In the genomic region with DNA sequence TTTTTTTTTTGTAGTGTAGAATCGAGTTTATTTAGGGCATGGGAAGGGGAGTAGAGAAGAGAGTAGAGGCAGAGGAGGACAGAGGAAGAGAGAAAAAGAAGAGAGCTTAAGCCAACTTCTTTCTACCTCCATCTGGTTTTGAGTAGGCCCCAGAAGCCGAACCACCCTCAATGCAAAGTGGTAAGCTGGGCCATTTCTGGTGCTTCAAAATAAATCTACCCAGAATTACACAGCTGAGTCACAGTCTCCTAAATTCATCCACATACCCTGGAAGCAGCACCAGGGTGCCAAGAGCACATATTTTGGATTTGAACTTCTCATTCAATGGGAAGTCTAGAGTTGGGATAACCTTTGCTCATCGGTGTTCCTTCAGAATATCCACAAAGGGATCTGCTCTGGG, we compare ENCODE assay signal across 13 mouse cellular contexts.
"Had no signal": no experiment of that assay in that cellular context is flagged by ENCODE, and none has a peak within 500 bp of the region (broad histone marks: within the 10 kb centered on the region; RNA-seq: fewer than 3 reads in every experiment).

No protein-coding gene starts in this region.

- H3K9ac ChIP-seq: limb, embryonic 13.5 days; liver, embryonic 14.5 days; midbrain, embryonic 12.5 days had no signal

- H3K4me3 ChIP-seq: layer of hippocampus, adult 2 months; limb, embryonic 13.5 days; midbrain, embryonic 12.5 days had no signal

- H3K4me2 ChIP-seq: limb, embryonic 13.5 days; midbrain, embryonic 12.5 days had no signal

- ATAC-seq: intestine, embryonic 16.5 days; midbrain, embryonic 16.5 days had no signal

- H3K36me3 ChIP-seq: limb, embryonic 13.5 days; midbrain, embryonic 12.5 days had no signal

- H3K27ac ChIP-seq: kidney, postnatal 0 days; layer of hippocampus, adult 2 months; limb, embryonic 13.5 days; liver, embryonic 14.5 days; midbrain, embryonic 12.5 days had no signal

- H3K4me1 ChIP-seq: limb, embryonic 13.5 days; midbrain, embryonic 12.5 days had no signal

- H3K27me3 ChIP-seq: midbrain, embryonic 12.5 days had no signal

- DNase-seq: kidney, adult 9 months; kidney, postnatal 36 days; lung, adult 18-20 months; right cerebral cortex, postnatal 4 days; spleen, adult 18-20 months; thymus, postnatal 4 days had no signal

- H3K9me3 ChIP-seq: midbrain, embryonic 12.5 days had no signal
